Mouse (Mus musculus): ENCODE measurements around the gene 1700025G04Rik.

The 1700025G04Rik gene

DNA sequence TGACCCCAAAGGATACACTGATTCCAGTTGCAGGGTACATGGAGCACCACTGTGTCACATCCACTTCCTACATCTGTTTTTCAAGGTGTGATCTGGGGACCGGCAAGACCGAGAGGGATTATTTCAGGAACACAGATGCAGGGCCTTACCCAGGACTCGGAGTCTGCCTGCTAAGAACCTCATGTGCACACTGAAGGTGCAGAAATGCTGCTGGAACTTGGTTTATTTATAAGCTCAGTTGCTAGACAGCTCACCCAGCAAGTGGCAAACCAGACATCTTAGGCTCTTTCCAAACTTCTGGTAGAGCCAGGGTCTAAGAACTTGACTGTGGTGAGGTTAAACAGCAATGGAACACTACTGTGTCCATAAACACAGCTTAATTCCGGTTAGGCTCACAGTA lies 61.2 kb downstream of the 1700025G04Rik start:
- no peak for DNase-seq

DNA sequence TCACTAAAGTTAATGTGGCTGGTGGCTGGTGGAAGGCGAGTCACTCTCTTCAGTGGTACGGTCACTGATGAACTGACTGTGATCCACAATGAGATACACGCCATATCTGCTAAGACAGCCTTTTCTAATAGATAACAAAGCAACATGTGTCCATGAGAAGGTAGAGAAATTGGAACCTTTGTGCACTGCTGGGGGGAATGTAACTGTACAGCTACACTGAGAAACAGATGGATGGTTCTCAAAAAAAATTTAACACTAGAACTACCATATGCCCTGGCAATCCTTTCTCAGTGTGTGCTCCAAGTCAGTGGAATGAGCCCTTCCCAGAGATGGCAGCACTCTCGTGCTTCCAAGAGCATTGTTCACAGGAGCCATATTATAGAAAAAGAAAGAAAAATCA lies 63.2 kb downstream of the 1700025G04Rik start:
- DNase-seq, result no peak

DNA sequence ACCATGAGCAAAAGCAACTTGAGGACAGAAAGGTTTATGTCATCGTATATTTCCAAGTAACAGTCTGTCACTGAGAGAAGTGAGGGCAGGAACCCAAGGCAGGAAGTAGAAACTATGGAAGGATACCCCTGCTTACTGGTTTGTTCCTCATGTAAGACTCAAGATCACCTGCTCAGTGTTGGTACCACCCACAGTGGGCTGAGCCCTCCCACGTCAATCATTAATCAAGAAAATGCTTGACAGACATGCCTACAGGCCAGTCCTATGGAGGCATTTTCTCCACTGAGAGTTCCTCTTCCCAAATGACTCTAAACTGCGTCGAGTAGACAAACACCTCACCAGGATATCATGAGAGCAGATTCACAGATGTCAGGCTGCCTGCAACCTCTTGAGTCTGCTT lies 64.6 kb downstream of the 1700025G04Rik start:
- DNase-seq, result no peak

DNA sequence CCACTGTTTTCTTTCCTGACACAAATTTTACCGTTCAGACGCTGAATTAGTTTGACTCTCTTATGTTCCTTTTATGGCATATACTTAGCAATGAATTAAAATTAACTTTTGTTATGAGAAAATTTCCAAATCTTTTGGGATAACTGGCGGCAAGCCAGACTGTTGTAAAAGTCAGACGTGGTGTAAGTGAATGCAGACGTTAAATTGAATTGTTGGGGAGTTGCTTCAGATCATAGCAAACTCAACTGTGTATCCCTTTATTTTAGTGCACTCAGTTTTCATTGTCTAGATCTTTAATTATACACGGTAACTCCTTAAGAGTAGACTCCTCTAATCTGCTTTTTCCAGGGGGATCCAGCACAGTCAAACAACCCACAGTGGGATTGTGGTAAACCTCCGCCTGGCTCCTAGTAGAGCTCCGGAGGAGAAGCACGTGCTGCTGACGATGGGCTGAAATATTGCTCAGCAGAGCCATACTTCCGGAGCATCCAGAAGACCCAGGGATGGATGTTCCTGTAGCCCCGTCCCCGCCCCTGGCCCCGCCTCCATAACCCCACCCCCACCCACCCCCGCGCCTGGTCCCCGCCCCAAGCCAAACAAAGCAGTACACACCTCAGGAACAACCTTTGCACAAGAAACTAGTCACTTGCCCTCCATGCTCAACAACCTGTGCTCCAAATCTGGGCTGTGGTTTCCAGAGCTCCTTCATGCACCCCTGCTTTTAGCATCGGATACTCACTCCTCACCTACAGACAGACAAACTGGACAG lies 65.7 kb downstream of the 1700025G04Rik start:
- DNase-seq, result no peak

DNA sequence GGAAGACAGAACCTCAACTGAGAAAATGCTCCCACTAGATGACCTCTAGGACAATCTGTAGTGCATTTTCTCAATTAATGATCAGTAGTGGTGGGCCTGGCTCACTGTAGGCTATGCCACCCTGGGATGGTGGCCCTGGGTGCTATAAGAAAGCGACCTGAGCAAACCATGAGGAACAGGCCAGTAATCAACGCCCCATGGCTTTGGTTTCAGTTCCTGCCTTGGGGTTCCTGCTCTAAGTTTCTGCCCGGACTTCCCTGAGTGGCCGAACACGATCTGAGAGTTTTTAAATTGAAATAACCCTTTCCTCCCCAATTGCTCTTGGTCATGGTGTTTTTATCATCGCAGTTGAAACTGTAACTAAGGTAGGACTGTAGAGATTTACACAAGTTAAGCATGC lies 69.1 kb downstream of the 1700025G04Rik start:
- DNase-seq, result no peak

DNA sequence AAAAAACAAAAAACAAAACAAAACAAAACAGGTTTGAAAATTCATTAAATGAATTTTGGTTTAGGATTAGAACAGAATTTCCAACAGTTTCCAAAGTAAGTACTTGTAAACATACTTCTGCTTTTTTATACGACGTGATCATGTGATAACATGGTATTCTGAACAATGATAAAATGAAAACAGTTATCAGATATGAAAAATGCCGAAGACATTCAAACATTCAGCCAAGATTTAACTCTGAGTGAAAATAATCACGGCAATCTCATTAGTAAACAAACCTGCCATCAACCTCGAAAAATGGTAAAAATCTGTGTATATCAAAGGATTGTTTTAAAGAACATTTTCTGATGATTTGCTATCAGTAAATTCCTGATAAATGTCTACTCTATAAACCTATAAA lies 69.9 kb downstream of the 1700025G04Rik start:
- no peak for DNase-seq

DNA sequence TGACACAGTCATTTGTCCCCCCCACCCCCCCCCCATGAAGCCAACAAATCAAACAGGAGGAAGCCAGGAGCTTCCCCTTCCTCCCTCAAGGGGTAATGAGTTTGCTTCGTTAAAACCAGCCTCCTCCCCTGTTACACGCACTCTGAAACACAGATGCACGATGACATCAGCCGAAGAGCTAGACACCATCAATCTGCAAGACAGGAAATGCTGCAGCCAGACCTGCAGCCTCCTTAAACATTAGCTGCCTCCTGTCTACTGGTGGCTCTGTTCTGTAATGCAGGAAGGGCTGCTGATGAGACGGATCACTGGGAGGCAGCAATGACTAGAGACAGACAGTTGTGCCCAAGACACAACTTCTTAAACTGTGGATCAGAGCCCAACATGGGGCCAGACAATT lies 70.7 kb downstream of the 1700025G04Rik start:
- no peak for DNase-seq

DNA sequence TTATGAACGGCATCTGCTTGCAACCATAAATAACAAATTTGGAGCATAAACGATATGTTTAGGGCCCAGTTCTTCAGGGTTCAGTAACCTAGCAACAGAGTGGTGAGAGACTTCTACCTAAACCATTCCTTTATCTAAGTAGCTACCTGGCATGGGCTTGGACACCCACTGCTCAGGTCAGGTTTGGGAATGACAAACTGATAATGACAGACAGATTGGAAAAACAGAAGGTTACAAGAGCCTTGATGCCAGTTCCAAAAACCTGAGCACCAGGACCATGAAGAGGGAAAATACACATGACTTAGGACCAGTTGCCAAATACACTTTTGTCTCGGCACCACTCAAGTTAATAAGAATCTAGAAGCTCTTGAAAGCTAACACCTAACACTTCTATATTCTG lies 71.6 kb downstream of the 1700025G04Rik start:
- no peak for DNase-seq

DNA sequence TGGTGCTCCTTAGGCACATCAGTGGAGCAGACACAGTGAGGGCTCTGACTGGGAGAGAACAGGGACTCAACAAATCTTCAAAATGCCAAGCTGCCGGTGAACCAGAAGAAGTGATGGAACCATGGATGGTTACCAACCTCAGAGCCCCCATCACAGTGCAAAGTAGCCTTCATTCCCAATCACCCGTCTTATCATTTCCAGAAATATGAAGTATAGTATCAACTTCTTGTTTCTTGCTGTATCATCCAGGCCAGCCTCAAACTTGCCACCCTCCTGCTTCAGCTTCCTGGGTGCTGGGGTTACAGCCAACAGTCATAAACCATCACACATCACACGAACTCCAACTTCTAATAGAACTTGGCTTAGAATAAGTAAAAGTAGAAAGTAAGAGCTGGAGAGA lies 73.3 kb downstream of the 1700025G04Rik start:
- DNase-seq, result no peak

DNA sequence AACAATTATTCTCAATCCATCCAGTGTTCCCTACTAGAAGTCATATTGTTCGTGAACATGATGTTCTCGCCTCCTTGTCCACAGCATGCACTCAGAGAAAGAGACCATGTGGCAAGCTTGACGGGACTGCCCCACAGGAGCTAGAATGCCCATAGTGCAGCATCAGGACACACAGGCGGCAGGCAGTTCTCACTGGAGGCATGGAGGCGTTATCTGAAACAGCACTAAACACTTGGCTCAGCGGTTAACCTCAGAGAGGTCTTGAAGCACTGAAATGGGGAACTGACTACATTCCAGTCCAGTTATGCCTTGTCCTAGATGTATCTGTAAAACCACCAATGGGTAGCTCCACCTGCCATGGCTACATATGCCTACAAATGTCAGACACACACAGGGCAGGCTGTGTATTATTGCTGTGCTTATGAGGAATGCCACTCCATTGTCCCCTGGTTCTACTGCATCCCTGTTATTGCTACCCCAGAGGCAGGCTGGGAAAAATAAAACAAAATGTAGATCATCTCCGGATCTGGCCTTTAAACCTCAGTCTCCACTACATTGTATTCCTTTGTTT lies 74.3 kb downstream of the 1700025G04Rik start:
- no peak for DNase-seq

DNA sequence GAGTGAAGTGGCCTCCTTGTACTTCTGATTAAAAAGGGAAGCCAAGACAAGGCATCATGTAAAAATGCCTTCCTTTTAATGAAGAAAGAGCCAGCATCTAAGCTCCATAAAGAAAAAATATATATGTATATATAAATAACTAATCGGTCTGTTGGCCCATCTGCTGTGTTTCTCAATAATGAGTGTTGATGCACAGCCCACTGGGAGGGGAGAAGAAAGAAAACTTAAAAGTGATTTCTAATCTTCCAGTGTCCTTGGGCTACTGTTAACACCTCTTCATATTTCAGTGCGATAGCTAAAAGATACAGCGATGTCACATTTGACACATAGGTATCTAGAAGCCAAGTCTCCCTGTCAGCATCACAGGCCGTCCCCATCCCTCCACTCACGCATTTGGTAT lies 78.2 kb downstream of the 1700025G04Rik start:
- DNase-seq, result no peak

DNA sequence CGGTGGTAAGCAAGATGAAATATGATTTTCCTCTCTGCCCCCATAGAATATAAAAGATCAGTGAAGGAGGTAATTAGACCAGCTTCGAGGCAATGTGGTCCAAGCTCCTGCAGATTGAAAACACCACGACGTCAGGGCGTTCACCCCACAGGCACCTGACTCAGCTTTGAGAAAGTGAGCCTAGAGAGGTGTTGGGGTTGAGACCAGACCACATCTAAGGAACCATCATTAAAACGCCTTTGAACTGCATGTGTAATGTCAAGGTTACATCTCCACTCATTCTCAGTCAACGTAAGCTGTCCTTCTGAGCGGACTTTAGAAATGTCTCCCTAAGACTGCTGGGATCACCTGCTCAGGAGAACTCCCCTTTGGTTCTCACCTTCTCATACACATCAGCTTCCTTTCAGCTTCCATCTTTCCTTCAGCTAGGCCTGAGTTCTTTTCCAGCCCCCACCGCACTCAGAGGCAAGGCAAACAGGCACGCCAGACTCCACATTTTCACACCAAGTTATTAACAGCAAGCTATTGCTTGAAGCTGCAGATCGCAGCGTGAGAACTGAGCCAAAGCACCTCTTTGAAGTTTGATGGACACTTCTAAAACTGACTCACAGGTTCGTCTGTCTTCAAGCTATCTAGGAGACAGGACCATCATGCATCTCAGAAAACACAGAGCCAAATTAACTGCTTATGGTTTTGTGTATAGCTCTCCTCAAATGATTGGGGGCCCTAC lies 79.5 kb downstream of the 1700025G04Rik start:
- no peak for DNase-seq

DNA sequence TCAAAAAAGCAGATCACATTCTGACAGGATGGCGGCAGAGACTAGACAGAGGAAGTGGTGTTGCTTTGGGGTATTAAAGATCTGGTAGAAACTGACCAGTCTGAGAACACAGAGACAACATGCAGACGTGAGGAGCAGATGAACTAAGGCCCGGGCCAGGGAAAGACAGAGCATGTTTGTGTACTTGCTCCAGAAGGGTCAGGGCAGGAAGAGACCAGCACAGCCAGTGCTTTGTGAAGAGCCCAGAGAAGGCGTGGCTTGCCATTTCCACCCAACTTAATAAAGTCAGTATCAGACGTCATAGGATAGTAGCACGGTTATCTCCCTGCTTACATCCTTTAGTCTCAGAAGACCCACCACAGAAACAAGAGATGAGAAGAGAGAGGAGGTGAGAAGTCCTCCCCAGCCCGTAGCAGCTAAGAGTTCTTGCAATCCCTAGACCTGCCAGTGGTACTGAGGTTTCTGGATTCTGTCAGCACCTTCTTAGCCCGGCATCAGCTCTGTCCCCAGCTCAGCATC lies 81.4 kb downstream of the 1700025G04Rik start:
- DNase-seq, result no peak

DNA sequence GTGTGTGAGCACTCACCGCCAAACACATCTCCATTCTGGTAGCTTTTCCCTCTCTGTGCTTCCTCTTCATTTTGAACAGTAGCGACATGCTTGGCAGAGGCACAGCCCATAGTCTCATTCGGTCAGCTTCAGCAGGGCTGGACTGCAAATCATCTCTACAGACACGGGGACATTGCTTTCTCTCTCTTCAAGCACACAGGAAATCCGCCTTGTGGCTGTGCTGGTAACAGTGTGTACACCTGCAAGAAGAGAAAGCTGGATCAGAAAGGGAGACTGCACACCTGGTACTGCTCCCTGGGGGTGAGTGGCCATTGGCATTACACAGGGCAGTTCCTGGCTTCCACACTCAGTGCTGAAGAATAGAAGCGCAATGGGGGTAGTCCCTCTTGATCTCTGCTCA lies 83.4 kb downstream of the 1700025G04Rik start:
- no peak for DNase-seq

DNA sequence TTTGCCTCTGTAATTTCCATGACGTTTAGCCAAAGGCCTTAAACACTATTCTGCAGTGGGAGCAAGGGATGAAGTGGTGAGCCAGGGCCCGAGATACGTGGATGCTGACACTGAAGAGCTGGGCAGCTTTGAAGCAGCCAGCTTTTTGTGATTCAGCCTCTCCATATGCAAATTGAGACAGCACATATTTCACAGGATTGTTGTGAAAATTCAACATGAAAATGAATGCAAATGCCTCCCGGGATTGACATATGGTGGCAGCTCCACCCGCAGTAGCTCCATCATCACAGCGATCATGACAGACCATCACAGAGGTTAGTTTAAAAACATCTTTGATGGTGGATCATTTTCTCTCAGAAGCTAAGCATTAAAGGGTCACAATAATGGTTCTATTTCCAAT lies 85.4 kb downstream of the 1700025G04Rik start:
- no peak for DNase-seq

DNA sequence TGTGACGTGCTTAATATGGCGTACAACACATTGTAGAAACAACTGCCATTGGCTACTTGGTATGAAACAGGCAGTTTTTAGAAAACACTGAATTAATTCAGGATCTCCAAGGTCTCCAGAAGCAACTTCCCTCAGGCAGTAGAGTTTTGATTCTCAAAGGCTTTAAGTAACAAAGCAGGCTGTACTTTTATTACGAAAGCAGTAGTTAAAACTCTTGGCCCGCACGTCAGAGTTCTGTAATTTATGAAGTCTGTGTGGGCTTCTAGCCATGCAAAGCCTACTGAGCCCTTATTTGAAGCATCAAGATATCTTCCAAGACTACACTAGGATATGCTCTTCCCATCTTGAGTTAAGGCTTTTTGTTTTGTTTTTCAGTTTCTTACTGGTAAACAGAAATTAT lies 89.5 kb downstream of the 1700025G04Rik start:
- no peak for DNase-seq

DNA sequence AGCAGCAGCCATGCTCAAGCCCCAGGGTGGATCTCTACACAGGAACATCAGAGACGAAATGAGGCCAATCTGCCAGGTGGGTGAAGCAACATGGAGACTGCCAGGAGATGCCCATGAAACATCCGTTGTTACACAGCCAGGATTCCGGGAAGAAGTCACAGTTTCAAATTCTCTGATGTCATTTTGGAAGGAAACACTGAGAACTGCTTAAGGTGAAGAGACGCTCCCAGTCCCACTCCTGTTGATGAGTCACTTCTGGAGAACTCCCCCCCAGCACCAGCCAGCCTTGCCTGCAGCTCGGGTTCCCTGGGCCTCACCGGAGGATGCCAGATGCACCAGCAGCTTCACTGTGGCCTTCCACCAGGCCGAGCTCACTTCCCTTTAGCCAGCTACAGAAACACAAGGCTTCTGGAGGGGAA lies 90.5 kb downstream of the 1700025G04Rik start:
- DNase-seq, result peak; percentile 57

DNA sequence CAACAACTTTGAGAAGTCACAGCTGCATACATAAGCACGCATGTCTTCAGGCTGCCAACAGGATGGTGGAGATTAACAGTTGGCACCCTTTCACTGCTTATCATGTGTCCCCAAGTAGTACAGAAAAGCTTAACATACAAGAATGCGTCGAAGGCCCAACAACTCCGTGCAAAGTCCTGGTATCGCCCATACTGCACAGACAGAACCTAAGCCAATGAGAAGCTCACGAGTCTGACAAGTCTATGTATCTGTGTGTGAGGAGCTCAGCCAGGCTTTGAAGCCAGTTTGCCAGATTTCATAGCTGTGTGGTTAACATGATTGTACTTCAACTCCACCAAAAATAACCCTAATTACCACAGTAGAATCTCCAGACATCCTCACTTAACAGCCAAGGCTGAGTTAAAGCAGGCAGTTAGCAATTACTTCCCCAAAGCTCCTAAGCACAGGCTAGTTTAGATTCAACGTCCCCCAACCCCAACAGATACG lies 91.2 kb downstream of the 1700025G04Rik start:
- DNase-seq, result peak; percentile 21

DNA sequence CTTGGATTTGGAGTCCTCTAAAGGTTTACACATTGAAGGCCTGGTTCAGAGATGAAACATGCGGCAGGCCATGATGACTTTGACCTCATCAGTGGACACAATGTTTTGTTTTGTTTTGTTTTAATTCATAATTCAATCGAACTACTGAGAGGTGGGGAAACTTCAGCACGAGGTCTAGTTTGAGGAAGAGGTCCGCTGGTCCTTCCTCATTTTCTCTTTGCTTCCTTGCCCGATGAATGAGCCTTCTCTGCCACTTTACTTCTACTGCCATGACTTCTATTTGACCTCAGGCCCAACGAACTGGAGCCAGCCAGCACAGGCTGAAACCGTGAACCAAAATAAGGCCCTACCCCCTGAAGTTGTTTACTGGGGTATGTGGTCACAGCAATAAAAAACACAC lies 92.3 kb downstream of the 1700025G04Rik start:
- DNase-seq, result no peak

DNA sequence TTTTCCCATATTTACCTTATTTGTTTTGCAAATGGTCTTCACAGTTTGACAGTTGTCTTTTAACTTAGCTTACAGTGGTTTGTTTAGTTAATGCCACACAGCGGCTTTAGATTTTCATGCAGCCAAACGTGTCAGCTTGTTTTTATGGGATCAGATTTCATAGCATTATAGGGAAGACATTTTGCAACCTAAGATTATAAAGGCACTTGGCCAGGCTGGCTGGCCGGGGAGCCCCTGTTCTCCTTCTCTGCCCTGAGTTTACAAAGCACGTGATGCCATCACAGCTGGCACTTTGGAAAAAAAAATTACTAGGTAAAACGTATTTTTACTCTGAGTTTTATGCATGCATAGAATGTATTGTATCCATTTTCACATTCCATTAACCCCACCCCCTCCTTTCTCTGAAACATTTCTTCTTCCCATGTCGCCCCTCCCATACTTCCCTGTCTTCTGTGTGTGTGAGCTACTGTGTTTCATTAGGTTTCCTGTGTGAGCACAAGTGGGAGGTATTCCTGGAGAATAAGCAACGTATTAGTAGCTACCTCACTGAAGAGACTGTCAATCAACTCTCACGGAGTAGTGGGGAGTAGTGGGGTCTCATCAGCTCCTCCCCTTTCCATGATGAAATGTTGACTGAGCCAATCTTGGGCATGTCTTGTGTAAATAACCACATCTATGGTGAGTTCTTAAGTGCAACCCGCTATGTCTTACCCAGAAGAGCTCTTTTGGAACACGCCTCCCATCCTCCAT lies 93.8 kb downstream of the 1700025G04Rik start:
- DNase-seq, result no peak

DNA sequence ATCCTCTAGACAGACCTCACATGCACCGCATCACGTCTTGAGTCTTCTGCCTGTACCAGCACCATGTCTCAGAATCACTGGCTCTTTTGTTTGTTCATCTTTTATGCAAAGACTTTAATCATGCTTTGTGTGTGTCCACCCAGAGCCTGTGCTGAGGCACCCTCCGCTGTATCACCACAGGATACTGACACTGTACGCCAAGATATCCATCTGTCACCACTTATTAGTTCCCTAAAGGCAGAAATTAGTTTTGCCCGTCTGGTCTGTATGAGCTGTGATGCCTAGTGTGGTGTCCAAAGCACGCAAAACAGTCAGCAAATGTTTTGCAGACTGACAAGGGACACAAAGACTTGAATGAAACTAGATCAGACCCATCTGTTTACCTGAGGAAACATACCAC lies 95.7 kb downstream of the 1700025G04Rik start:
- no peak for DNase-seq

DNA sequence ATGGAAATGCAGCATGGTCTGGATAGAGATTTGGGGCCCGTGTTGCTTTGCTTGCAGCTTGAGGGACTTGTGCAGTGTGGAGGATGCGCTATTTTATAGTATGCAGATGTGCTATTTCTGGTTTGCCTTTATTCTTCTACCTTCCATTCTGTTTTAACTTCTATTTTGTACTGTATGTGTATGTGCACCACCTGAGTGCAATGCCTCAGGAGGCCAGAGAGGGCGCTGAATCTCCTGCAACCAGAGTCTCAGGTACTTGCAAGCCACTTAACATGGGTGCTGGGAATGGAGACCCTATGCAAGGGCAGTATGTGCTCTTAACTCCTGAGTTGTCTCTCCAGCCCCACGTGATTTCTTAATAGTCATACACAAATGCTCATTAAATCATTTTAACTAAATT lies 98.4 kb downstream of the 1700025G04Rik start:
- DNase-seq, result no peak

DNA sequence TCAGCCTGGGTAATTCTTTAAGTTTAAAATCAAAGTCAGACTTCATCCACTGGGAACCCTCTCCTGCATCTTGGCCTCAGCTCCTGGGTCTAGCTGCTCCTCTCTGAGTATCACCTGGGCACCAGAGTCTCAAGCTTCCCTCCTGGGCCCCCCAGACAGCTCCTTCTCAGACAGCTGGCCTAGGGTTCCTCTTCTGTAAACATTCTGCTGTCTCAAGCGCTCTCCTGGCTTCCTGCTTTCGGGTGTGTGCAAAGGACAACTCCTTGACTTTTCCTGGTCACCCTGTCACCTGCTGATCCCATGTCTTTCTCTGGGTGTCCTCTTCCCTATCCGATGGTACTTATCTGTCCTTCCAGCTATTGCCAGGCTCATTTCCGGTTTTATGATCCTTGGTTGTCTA lies 99.3 kb downstream of the 1700025G04Rik start:
- DNase-seq, result no peak
